Mouse (Mus musculus) heart, embryonic 15.5 days (tissue): ENCODE results near the gene Lrmda. TPM values are rescaled to one million over a fixed set of nuclear protein-coding genes. Genes with fewer than 3 reads are reported as not detected.

Experiments used
- ATAC-seq: fragments of 200-750 bp; cut with Nextera tagmentation; replicated peaks from 2 replicates; pipeline ENCODE4 v1.8.0; 2017; ENCODE audit warnings: low read depth, moderate TSS enrichment; ENCODE audit not compliant: insufficient number of reproducible peaks, insufficient read depth, low FRiP score
- H3K27ac ChIP-seq: fragments of 300-500 bp; sonication (generic); 2 replicates; pipeline ENCODE4 v1.5.1; 2015; ENCODE audit warnings: mild to moderate bottlenecking, inconsistent platforms
- H3K27me3 ChIP-seq: fragments of 300-500 bp; sonication (generic); 2 replicates; pipeline ENCODE4 v1.6.1; 2015; ENCODE audit warnings: inconsistent platforms
- H3K36me3 ChIP-seq: fragments of 300-500 bp; sonication (generic); 2 replicates; pipeline ENCODE4 v1.6.1; 2015; ENCODE audit warnings: mild to moderate bottlenecking, inconsistent platforms
- H3K4me1 ChIP-seq: fragments of 300-500 bp; sonication (generic); replicated peaks from 2 replicates; pipeline ENCODE4 v1.6.1; 2015; ENCODE audit warnings: inconsistent platforms
- H3K4me2 ChIP-seq: fragments of 300-500 bp; sonication (generic); 2 replicates; pipeline ENCODE4 v1.6.1; 2015; ENCODE audit warnings: inconsistent platforms, mild to moderate bottlenecking, moderate library complexity
- H3K4me3 ChIP-seq: fragments of 300-500 bp; sonication (generic); 2 replicates; pipeline ENCODE4 v1.5.1; 2015; ENCODE audit warnings: mild to moderate bottlenecking, inconsistent platforms
- H3K9ac ChIP-seq: fragments of 300-500 bp; sonication (generic); 2 replicates; pipeline ENCODE4 v1.6.1; 2015; ENCODE audit warnings: mild to moderate bottlenecking, inconsistent platforms
- H3K9me3 ChIP-seq: fragments of 300-500 bp; sonication (generic); replicated peaks from 2 replicates; pipeline ENCODE4 v1.6.1; 2016; ENCODE audit warnings: inconsistent platforms
- WGBS: fragments of 180-500 bp; shearing (Covaris S2); methylation state at CpG from one replicate; pipeline ENCODE4 v1.1.7; 2015; ENCODE audit warnings: mixed read lengths; 5-methylcytosine and 5-hydroxymethylcytosine counted together
- polyA plus RNA-seq: library from polyadenylated mRNA; unstranded; fragments of >200 nt; fragmentation: Nextera tagmentation; extraction: Ambion mirVana; gene quantifications from 2 replicates; pipeline ENCODE4 v1.2.1, GENCODE M21; 2015

The Lrmda gene
- polyA plus RNA-seq, 1 experiment from 2014 or later = 0.83 TPM

- Histone ChIP-seq H3K4me1 (peaks cover 66% of the 10 kb centered on the region), H3K27me3 (peaks cover 55% of the 10 kb centered on the region), H3K4me3 (peak overlapping the region; percentile 83), H3K9ac (peak overlapping the region; percentile 75), H3K27ac (peak overlapping the region; percentile 94), H3K36me3 (no peaks in the 10 kb centered on the region), H3K9me3 (no peaks in the 10 kb centered on the region), H3K4me2 (peak overlapping the region; percentile 98)
- ATAC-seq = peak; percentile 12
- 1% methylated on average over 37 of the region's 61 CpGs for WGBS
Measured at GRCm38 (mm10) chr14:21986733-21987659, 32.5 kb upstream of the Lrmda start.

GRCm38 (mm10) chr14:21987660-21988576 lies 31.6 kb upstream of the Lrmda start:
- WGBS = under 1% methylated on average over 74 of the region's 74 CpGs
- H3K36me3 ChIP-seq = no peaks in the 10 kb centered on the region
- peaks cover 56% of the 10 kb centered on the region for H3K27me3 ChIP-seq
- H3K4me3 ChIP-seq = peak overlapping the region; percentile 83
- ATAC-seq = peak; percentile 86
- no peaks in the 10 kb centered on the region for H3K9me3 ChIP-seq
- peak overlapping the region; percentile 75 for H3K9ac ChIP-seq
- H3K4me1 ChIP-seq = peaks cover 57% of the 10 kb centered on the region
- H3K27ac ChIP-seq = peak overlapping the region; percentile 94
- H3K4me2 ChIP-seq = peak overlapping the region; percentile 98

DNA sequence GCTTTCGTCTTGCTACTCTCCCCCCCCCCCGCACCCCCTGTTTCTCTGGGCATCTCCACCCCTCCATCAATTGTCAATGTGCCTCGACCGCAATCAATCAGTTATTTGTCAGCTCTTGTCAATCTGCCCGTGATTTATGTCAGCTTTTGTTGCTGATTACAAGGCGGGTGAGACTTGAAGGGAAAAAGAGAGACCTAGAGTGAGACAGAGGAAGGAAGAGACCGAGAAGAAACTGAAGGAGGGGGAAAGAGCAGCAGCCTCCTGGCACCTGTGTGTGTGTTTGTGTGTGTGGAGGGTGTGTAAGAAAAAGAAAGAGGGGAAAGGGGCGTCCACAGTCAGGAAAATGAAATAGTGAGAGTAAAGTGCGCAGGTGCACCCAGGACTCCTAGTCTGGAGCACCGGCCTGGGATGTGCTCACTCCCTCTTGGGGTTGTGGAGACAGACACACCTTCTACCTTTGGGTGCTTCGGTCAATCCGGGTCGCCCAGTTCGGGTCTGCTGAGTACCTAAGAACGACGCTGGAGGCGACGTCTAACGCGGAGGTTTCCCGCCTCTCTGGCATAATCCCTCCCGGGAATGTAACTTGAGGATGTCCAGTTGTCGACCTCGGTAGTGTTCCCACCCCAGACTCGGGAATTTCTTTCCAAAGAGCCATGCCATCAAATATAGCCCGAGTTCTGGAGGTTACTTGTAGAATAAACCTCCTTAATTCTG lies 30.8 kb upstream of the Lrmda start:
- Histone ChIP-seq H3K9me3 (no peaks in the 10 kb centered on the region), H3K9ac (0 out of 2 replicates have a peak overlapping the region, but pooled peaks have one; percentile 7), H3K4me2 (peak overlapping the region; percentile 98), H3K27ac (peak overlapping the region; percentile 94), H3K27me3 (peaks cover 61% of the 10 kb centered on the region), H3K4me3 (peak overlapping the region; percentile 83), H3K36me3 (no peaks in the 10 kb centered on the region), H3K4me1 (peaks cover 51% of the 10 kb centered on the region)
- no peak for ATAC-seq
- 1% methylated on average over 26 of the region's 26 CpGs for WGBS

GRCm38 (mm10) chr14:21989291-21989913 lies 30.1 kb upstream of the Lrmda start, which contains the start of gene Zfp503:
Zfp503 (minus strand) TSS chr14:21989601.
- H3K4me3 ChIP-seq = peak within 1 kb of the TSS; percentile 83
- H3K27me3 ChIP-seq = peaks cover 66% of the 10 kb centered on the region
- ATAC-seq = no peak
- WGBS = under 1% methylated on average over 32 of the region's 37 CpGs
- H3K9me3 ChIP-seq = no peaks in the 10 kb centered on the region
- peak within 1 kb of the TSS; percentile 98 for H3K4me2 ChIP-seq
- peak within 1 kb of the TSS; percentile 44 for H3K9ac ChIP-seq
- H3K36me3 ChIP-seq = no peaks in the 10 kb centered on the region
- H3K27ac ChIP-seq = peak within 1 kb of the TSS; percentile 94
- H3K4me1 ChIP-seq = peaks cover 58% of the 10 kb centered on the region

DNA sequence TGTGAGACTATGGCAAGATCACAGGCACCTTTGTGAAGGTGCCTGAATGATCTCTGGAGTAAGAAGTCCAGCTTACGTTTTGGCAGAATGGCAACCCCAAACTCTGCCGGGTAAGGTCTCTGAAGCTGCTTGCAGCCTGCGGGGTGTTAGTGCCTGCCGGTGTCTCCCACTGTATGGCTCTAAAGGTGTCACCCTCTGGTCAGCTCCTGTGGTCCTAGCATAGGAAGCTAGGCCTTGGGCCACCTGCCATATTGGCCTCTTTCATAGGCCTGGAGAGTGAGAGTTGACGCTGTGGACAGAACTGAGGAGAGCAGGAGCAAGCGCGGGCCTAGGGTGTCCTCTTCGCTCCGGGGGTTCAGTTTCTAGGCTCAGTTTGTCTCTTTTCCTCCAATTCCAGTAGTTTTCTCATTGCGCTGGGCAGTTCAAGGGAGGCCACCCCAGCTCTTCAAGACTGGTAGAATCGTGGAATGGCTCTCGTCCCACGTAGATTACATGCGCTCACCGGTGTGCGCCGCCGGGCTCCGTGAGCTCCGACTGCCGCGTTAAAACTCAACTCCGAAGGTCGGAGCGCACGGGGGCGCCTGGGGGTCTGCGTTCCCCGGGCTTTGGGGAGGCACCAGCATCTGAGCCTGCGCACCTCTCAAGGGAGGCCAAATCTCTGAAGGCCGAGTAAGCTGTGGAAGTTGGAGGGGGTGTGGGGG lies 29.0 kb upstream of the Lrmda start:
- H3K9ac ChIP-seq = peak overlapping the region; percentile 12; the same call in 1 of the 2 replicates
- peak overlapping the region; percentile 98 for H3K4me2 ChIP-seq
- H3K4me3 ChIP-seq = peak overlapping the region; percentile 83
- peaks cover 59% of the 10 kb centered on the region for H3K4me1 ChIP-seq
- no peaks in the 10 kb centered on the region for H3K9me3 ChIP-seq
- 21% methylated on average over 31 of the region's 31 CpGs for WGBS
- peaks cover 65% of the 10 kb centered on the region for H3K27me3 ChIP-seq
- peak overlapping the region; percentile 17; the same call in 1 of the 2 replicates for H3K27ac ChIP-seq
- ATAC-seq = no peak
- H3K36me3 ChIP-seq = no peaks in the 10 kb centered on the region

- peak overlapping the region; percentile 31; the same call in 1 of the 2 replicates for H3K9ac ChIP-seq
- 14% methylated on average over 26 of the region's 26 CpGs for WGBS
Measured at GRCm38 (mm10) chr14:21991251-21991780, 28.2 kb upstream of the Lrmda start.

GRCm38 (mm10) chr14:21991856-21992255 lies 27.7 kb upstream of the Lrmda start:
- H3K27ac ChIP-seq = no peak overlapping the region
- H3K9me3 ChIP-seq = no peaks in the 10 kb centered on the region
- H3K4me3 ChIP-seq = no peak overlapping the region
- peaks cover 51% of the 10 kb centered on the region for H3K4me1 ChIP-seq
- peaks cover 76% of the 10 kb centered on the region for H3K27me3 ChIP-seq
- H3K36me3 ChIP-seq = no peaks in the 10 kb centered on the region
- 54% methylated on average over 5 of the region's 5 CpGs for WGBS
- H3K4me2 ChIP-seq = peak overlapping the region; percentile 98; the same call in 1 of the 2 replicates
- no peak overlapping the region for H3K9ac ChIP-seq
- no peak for ATAC-seq

More at GRCm38 (mm10) chr14:21991251-21991780, 28.2 kb upstream of the Lrmda start:
- ATAC-seq = no peak
- H3K9me3 ChIP-seq = no peaks in the 10 kb centered on the region
- no peak overlapping the region for H3K27ac ChIP-seq
- peak overlapping the region; percentile 83 for H3K4me3 ChIP-seq
- H3K36me3 ChIP-seq = no peaks in the 10 kb centered on the region
- H3K4me2 ChIP-seq = peak overlapping the region; percentile 98
- H3K27me3 ChIP-seq = peaks cover 71% of the 10 kb centered on the region
- peaks cover 56% of the 10 kb centered on the region for H3K4me1 ChIP-seq

DNA sequence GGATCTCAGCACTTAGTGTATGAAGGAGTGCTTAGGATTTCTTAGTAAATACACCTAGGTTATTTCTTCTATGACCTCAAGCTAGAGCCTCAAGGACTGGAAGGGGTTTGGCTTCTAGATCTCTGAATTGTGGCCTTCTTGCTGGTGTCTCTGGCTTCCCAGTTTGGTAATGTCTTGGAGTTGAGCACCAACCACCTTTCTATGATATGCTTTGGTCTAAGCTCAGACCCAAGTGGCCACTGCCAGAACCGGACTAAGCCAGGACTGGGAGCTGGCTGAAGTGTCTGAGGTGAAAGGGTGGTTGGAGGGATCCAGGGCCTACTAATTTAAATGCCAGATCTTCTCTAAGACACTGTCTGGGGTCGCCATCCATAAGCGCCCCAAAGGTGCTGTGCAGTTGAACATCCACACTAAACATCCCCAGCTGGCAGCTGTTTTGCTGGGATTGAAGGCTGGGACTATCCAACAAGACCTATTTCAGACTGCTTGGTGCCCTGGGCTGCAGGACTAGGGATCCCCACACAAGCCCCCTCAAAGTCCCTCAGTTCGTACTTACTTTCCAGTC lies 27.1 kb upstream of the Lrmda start:
- Histone ChIP-seq H3K9ac (no peak overlapping the region), H3K4me2 (no peak overlapping the region), H3K4me3 (no peak overlapping the region), H3K27me3 (peaks cover 80% of the 10 kb centered on the region), H3K36me3 (no peaks in the 10 kb centered on the region), H3K9me3 (no peaks in the 10 kb centered on the region), H3K27ac (no peak overlapping the region), H3K4me1 (peaks cover 47% of the 10 kb centered on the region)
- whole genome bisulfite sequencing = 76% methylated on average over 4 of the region's 4 CpGs
- ATAC-seq = no peak

GRCm38 (mm10) chr14:21993251-21994060 lies 26.1 kb upstream of the Lrmda start:
- H3K27me3 ChIP-seq = peaks cover 80% of the 10 kb centered on the region
- peak overlapping the region; percentile 49 for H3K4me3 ChIP-seq
- peaks cover 47% of the 10 kb centered on the region for H3K4me1 ChIP-seq
- ATAC-seq = no peak
- WGBS = 49% methylated on average over 14 of the region's 14 CpGs
- H3K9me3 ChIP-seq = no peaks in the 10 kb centered on the region
- H3K27ac ChIP-seq = no peak overlapping the region
- H3K9ac ChIP-seq = 0 out of 2 replicates have a peak overlapping the region, but pooled peaks have one; percentile 19
- no peaks in the 10 kb centered on the region for H3K36me3 ChIP-seq
- H3K4me2 ChIP-seq = peak overlapping the region; percentile 77
